Mouse (Mus musculus) c-Kit-positive CD71-positive TER-119-negative erythroid progenitor cells, embryonic 14.5 days (primary cell): ENCODE measurements around the gene Dhh.

Source experiments
- DNase-seq: peaks from one replicate; pipeline ENCODE4 v3.0.0-alpha.2; 2013; ENCODE audit warnings: low read depth

The Dhh gene

DNA sequence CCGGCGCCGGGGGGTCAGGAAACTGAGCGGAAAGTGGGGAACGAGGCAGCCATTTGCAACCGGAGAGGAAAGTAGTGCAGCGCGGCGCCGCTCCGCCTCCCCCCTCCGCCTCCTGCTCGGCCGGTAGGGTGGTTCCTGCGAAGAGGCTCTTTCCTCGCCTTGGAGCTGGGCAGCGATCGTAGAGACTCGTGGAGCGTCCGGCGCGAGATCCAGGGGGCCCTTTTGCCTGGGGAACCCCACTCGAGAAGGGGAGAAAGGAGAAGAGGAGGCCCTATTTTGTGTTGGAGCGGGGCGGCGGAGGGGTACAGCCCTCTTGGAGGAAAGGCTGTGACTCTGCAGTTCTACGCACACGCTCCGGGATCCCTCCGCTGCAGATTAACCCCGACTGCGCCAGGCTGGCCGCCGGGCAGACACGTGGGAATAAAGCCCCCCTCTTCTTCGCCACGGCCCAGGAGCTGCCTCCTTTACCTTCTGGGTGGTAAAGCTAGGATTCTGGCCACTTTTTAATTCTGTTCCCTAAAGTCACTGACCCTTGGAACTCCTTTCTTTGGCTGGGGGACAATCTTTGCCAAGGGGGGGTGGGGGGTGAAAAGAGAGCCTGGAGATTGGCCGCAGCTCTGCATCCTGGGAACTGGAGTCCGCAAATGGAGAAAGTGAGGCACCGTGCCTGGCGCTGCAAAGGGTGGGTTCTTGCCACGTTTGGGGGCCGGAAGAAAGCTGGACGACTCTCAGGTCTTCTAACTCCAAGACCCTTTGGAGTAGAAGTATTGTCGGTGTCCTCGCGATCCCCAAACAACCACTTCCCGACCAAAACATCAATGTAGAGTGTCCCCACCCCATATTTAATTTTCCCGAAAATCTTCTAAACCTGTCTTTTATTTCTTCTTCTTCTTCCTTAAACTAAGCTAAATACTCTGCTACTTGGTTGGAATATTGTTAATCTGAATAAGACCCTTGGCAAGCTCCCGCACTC is 26.1 kb downstream of the Dhh start:
- peak; percentile 86 for DNase-seq

DNA sequence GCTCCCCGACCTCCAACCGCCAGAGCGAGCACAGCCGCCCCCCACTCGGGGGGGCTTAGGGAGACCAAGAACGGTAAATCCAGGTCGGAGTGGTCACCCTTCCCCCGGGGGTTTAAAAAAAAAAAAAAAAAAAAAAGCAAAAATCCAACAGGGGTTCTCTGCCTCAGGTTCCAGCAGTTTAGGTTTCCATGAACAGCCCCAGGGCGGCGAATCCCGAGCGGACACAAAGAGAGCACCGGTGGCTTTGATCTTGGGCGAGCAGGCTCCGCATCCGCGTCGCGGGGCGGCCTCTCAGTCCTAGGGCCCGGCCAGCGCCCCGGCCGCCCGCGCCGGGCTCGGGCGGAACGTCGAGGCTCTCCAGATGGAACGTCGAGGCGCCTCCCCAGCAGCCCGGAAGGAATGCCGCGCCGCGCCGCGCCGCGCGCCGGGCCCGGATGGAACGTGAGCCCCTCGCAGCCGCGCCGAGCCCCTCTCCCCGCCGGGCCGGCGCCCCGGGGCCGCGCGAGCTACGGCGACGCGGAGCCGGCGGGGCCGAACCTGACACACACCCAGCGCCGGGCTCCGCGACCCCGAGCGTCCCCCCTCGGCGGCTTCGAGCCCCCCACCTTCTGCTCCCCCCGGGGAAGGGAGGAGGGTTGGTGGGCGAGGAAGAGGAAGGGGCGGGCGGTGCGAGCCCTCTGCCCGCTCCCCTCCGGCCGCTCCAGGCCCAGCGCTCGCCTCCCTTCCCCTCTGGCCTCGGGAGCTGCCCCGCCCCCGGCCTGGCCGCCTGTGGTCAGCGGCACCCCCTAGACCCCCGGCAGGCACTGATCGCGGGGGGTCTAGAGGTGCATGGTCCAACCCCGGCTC is 27.0 kb downstream of the Dhh start, which contains the start of gene Kmt2d:
Gene Kmt2d (minus strand): TSS at position 135 of the 846 bp plus-strand sequence.
- no peak for DNase-seq

DNA sequence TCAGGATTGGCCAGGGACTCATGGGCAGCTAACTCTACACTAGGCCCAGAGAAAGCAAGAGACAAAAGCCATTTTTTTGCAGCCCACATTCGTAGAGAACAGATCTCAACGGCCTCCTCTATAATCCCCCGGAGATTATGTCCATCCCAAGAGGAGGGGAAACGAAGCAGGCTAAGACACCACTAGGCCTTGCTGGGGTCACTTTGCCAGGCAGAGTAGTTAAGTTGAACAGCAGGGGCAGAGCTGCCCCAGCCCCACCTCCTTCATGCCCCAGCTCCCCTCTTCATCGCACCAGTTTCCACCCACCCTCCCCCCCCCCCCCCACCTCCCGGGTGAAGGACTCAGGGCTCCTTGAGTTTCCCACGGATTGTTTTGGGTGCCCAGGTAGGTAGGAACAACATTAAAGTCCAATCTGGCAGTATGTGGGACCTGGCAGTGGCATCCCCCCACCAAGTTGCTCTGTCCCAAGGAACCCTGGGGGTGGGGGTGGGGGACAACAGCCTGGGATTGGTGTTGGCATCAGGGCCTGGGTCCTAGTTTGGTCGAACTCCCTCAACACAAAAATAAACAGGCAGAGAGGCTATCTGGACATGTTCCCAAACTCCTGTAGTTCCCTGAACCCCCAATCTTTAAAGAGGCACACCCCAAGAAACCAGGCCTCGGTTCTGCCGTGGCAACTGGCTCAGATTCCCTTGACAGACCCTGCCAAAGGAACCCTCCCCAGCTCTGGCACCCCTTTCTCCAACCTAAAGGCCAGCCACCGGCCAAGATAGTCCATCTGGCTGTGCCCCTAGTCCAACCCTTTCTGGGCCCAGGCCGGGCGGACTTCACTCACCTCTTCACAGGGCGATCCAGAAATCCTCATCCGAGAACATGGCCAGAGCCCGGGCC is 27.9 kb downstream of the Dhh start:
- DNase-seq = no peak

DNA sequence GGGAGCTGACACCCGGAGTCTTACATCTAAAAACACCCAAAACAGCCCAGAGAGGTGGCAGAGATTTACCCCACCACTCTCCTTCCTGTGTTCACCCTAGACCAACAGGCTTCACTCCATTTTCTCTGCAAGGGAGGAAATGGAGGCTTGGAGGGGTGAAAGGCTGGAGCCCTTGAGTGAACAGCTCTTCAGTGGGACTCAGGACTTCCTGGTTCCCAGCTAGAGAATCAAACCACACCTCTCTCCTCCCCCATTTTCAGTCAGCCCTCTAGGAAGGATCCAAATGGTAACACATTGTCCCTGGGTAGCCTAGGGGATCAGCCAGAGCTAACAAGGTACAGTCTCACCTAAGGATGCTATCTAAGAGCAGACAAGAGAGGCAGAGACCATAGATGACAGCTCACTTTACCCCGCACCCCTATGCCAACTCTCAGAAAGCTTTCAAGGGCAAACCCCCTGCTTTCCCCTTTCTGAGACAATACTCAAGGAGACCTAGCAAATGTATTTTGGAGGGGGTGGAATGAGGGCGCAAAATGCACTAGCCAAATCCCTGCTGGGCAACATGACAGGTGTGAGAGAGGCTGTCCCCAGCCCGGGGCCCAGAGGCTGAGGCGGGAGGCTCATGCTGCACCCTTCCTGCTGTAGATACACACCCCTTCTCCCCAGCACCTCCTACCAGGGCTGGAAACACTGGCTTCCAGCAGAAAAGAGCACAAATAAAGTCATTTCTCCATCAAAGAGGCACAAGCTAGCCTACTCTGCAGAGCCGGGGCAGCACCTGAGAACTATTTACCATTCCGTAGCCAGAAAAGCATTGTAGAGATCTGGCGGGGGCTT is 28.8 kb downstream of the Dhh start:
- DNase-seq = no peak

DNA sequence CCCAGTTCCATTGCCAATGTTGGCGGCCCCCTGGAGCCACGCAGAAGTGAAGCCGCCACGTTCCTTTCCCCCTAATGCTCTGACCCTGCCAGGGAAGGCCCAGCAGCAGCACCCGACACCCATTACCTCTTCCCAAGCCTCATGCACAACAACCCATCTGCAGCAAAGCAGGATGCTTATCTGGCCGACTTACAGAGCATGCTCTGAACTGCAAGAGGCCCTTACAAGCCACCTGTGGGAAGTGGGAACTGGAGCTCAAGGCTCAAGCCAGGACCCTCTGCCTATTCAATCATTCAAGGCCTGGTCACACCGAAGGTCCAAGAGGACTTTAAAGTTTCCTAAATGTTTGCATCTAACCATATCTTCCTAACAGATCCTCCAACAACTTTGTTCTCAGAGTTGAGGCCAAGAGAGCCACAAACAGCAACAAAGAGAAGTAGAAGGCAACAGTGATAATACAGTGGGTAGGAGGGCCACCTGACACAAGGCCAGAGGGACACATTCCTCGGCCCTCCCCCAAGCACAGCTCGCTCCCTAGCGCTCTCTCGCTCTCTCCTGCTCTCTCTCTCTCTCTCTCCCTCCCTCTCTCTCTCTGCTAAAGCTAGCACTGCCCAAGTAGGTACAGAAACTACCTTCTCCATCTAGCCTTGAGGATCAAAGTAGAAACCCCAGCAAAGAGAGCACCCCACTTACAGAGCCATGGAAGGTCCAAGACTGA is 29.8 kb downstream of the Dhh start:
- DNase-seq = no peak

DNA sequence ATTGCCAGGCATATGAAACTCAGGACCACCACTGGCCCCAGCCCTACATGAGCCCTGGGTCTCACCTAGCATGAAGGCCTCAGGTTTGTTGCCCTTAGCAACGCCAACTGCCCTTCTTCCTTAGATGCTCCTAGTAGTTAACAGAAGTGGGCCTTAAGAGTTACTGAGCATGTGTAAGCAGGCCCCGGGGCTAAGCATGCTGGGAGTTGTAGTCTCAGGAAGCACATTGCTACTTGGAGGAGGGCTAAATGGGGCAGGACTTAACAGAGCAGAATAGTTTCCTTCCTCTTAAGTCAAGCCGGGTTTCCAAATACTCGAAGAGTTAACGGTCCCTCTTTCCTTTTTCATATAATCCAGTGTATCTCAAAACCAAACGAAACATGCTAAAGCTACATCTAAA is 31.0 kb downstream of the Dhh start:
- no peak for DNase-seq

DNA sequence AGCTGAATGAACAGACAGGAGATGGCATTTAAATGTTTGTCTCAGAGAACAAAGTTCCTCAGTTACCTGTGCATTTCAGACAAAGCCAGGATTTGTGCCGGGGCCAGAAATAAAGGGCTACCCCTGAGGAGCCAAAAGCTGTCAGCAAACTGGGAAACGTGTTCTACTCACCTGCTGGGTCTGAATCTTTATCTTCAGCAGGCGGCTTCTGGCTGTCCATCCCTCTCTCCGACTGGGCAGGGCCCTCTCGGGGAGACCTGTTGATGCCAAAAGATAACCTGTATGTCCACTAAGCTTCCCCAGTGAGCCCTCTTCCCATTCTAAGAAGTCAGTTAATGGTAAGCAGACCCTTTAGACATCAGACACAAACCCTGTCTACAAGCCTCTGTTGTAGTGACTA is 31.8 kb downstream of the Dhh start:
- DNase-seq = no peak

DNA sequence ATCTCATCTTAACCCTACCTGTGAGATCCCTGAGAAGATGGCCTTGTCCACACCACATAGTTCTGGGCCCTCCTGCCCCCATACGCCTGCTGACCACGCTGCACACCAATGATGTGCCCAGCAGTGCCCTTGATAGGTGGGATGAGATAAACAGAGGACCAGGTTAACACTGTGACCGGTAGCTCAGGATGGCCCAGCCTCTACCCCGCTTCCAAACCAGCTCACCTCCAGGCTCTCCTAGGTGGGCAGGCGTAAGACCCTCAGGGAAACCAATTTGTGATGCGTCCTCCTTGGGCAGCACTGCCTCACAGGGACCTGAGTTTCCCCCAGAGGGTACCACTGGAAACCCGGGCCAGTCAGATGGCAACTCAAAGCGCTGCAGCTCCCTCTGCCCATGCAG is 32.6 kb downstream of the Dhh start:
- DNase-seq = no peak

DNA sequence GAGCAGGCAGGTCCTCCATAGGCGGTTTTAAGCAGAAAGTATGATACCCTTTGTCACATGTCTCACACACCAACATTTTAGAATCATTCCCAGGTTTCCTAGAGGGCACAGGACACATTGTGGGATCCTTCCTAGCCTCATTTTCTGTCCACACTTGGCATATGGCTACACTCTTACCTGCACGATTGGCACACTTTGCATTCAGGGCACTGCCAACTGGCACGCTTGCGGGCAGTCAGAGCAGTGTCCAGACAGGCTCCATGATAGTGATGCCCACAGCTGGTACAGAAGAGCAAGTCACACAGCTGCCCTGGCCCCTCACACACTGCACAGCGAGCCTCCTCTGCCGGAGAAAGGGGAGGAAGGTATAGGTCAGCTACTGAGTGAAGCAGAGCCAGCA is 33.4 kb downstream of the Dhh start:
- DNase-seq = no peak

DNA sequence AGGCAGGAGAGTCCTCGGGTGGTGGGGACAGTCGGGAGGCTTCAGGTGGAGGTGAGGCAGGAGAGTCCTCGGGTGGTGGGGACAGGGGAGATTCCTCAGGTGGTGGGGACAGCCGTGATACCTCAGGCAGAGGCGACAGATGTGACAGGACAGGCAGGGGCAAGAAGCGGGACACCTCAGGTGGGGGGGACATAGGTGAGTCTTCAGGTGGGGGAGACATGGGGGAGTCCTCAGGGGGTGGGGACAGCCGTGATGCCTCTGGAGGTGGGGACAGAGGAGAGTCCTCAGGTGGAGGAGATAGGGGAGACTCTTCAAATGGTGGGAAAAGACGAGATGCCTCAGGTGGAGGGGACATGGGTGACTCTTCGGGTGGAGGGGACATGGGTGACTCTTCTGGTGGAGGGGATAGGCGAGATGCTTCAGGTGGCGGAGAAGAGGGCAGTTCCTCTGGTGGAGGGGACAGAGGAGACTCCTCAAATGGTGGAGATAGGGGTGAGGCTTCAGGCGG is 34.8 kb downstream of the Dhh start:
- DNase-seq = no peak

DNA sequence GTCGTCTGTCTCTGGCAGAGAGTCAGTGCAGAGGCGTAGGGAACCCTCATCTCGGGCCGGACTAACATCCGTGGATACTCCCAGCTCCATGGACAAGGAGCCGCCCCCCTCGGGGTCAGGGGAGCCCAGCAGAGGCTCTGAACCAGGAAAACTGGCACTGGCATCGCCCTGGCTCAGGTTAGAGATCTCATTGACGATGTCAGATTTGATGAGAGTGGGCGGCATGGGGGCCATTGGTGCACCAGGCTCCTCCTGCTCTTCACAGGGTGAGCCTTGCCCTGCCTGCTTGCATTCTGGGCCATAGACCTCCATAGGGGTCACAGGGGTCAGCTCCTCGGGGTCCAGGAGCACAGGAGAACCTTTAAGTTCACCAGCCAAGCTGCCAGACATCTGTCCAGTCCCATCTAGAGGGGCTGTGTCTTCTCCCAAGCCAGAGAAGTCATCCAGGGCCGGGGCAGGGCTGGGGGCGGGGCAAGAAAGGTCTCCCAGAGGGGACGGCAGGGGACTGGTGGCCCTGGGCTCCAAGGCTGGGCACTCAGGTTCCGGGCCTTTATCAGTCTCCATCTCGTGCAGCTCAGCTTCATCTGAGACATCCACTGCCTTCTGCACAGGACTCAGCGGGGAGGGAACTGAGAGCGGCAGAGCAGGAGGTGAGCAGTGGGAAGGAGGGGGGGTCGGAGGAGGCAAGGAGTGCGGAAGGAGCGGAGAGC is 36.5 kb downstream of the Dhh start:
- DNase-seq = no peak

DNA sequence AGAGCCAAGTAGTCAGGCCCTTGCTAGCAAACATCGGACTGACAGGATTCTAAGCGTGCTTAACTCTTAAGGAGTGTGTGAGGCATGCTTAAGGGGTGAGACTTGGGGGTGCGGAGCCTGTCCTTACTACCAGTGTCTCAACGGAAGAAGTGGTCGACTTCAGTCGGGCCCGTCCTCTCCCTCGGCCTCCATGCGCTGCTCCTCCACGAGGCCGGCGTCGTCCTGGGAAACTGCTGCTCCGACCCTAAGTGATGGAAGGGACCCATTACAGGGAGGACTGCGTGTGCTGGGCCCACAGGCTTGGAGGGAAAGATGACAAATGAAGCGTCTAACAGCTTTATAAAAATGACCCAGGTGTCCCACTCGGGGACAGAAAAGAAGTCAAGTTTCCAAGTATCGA is 37.4 kb downstream of the Dhh start:
- no peak for DNase-seq

DNA sequence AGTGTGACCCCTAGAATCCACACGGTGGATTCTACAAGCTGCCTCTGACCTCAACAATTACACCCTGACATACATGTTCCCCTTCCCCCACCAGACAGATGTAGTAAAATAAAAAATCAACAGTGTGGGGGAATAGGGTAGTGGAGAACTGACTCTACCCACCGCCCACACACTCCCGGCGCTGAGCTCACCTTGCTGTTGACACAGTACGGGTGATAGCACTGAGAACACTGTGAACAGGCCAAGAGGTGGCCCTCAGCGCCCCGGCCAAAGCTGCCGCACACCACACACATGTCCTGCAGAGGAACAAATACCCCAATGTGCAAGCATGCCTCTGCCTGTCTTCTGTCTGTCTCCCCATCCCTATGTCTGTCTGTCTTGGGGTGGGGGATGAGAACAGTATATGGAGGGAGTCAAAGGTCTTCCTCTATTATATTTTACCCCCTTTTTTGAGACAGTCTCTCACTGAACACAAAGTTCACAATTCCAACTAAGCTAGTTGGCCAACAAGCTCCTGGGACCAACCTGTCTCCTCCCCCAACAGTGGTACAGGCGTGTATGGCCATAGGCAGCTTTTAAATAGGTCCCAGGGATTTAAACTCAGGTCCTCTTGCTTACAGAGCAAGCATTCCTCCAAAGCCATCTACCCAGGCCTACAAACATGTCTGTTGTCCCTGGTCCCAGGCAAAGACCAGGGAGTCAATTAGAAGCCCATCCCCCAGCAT is 38.9 kb downstream of the Dhh start:
- no peak for DNase-seq

DNA sequence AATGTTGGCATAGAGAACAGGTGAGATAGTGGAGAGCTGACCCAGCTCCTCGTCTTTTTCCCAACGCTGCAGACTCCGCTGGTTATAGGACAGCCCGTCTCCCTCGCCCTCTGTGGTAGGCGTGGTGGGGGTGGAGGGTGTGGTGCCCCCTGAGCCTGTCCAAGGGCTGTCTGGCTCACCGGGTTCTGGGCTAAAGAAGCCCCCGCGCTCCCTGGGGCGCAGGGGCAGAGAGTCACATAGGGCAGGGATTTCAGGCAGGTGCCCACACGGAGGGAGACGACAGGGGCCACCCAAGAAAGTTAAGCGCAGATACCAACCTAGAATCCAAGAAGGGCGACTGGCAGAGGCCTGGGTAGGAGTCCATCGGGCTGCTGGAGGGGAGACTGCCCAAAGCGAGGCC is 44.1 kb downstream of the Dhh start:
- no peak for DNase-seq

DNA sequence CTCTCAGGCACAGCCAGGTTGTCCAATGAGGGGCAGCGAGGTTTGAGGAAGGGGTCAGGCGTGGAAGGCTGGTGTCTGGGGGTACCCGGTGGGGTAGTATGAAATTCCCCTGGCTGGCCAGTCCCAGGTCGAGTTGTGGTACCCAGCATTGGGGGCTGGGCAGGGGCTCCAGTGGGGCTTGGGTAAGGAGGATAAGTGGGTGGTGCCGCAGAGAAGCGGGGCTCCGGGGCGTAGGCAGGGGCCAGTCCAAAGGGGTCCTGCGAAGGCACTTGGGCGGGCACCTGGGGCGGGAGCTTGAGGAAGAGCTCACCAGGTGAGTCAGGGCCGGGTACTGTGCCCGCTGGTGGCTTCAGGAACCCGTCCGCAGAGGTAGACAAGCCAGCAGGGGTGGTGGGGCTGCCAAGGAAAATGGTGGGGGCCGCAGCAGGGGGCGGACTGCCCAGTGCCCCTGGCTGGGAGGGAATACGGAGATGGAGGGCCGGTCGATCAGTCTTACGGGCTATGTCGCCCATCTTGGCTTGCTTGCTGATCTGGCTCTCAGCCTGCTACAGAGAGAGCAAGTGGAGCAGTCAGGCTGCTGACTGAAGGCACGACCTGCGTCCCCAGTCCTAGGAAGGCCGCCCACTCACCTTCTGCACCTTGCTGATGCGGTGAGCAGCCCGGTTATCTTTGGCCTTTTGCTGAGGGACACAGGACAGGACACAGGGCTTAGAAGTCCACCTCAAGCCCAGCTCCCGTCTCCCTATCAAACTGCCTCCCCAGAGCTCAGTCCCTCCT is 45.0 kb downstream of the Dhh start:
- DNase-seq = no peak

DNA sequence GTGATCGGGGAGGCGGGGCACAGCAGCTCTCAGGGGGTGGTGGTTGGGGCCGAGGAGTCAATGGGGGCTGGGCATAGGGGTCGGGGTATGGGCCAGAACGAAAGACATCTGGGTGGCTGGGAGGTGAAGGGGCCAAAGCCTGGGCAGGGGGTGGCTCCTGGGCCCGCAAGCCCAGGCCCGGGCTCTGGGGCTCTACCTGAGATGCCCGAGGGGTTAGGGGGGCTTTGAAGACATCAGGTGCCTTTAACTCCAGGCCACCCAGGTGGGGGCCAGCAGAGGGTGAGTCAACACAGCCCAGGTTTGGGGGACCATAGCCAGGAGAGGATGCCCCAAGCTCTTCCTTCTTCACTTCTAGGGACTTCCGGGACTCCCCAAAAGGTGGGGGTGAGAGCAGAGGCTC is 45.6 kb downstream of the Dhh start:
- DNase-seq = no peak

DNA sequence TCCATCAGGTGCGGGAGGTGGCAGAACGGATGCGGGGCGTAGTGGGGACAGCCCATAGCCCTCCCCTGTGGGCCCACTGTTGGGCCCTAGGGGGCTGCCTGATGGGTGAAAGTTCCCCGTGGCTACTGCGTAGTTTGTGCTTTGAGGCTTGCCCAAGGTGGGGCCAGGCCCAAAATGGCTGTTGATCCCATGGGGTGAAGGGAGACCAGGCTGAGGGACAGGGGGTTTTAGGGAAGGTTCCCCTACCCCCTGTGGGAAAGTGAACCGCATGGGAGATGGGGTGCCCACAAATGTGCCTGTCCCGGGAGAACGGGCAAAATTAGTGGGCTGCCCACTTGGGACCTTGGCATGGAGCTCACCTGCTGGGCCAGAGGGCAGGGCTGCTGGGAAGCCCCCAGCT is 46.3 kb downstream of the Dhh start:
- no peak for DNase-seq

DNA sequence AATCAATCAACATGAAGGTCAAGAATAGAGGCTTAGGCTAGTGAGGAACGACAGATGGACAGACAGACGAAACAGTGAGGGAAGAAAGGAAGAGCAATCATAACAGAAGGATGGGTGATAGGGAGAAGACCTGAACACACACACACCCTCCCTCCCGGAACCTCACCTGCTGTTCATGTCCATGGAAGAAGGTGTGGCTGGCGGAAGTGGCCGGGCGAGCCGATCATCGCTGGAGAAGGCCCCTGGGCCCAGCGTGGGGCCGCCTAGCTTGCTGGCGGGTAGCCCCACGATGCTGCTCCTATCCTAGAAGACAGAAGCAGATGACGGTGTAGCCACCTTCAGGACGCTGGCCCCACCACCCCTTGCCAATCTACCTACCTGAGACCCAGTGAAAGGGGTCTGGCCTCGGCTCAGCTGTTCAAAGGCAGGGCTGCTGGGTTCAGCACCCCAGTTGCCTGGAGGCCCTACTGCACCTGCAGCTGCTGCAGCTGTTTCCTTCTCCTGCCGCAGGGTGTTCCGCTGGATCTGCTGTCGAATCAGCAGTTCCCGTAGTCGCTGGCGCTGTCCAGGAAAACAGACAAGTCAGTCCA is 47.0 kb downstream of the Dhh start:
- no peak for DNase-seq
